Mouse (Mus musculus): ENCODE data around the gene Grem1. TPM values are rescaled to one million over a fixed set of nuclear protein-coding genes. Genes with fewer than 3 reads are reported as not detected.

Gene Grem1
- total RNA-seq, 1 experiment from 2014 or later = 0.33 TPM

DNA sequence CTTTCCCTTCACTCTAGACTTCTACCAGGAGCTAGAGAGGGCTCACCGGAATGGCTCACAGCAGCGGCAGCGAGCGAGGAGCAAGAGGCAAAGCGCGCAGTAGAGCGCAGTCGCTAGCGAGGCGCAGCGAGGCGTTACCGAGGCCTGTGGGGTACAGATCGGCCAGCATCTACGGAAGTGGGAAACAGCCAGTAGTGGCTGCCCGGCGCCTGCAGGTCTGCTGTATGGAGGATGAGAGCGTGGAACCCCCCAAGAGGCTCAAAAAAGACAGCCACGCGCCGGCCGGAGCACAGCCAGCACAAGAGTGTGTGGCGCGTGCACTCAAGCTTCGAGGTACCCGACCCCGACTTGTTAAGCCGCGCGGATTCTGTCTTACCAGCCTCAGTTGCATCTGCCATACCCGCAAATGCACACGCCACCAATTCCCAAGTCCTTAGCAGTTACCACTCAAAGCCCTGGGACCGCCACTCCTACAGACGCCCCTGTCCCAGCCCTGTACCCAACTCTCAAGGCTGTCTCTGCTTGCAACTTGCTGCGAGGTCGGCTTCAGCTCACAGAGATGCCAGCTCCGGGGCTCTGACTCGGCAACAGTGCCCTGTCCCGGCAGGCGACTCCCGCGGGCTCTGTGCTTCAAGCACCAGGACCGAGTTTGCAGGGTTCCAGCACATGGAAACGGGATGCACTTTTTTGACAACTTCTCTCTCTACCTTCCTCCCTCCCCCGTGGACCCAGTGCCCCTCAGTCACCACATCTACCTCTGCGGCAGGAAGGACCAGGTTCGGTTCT lies 728 bp downstream of the Grem1 start:
- DNase-seq = no peak

DNA sequence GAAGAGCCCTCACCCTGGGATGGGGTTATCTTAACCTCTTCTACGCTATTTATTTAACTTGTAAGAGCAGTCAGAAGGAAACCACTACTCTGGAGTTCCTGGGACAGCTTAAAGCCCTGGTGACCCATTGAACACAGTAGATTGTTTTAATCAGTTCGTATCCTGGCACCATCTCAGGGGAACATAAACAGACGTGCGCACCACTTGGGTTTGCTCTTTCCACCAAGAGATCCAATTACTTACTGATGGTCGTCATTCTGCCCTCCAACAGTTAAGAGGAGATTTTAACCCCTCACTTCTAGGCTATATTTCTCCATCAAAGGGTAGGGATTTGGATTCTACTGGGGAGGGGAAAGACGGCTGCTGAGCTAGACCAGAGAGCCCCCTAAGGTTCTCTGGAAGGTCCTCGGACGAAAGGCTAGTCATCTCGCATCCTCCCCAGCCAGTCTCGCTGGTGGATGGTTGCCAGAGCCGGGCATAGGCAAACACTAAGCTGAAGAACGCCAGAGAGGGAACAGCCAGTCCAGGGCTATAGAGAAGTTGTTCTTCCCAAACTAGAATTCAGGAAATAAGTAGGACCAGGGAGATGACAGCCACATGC lies 1.4 kb downstream of the Grem1 start:
- DNase-seq = no peak

- DNase-seq = no peak
Measured at GRCm38 (mm10) chr2:113749721-113750120, 8.7 kb downstream of the Grem1 start.

DNA sequence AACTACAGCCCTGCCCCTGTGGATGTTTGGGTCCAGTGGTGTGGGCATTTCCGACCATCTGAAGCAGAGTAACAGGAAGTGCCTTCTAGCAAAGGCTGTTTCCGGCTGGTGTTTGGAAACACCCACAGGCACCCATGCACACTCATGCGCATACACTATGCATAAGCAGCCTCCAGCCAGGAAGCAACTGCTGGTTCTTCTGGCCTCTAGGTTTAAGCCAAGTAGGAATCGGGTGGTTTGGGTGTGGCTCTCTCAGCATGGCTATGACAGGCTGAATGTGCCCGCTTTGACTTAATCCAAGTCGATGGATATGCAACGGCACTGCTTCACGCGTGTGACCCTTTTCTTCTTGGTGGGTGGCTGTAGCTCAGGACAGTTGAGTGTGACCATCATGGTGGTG lies 9.1 kb downstream of the Grem1 start:
- no peak for DNase-seq

GRCm38 (mm10) chr2:113728581-113728980 lies 29.9 kb downstream of the Grem1 start:
- no peak for DNase-seq

DNA sequence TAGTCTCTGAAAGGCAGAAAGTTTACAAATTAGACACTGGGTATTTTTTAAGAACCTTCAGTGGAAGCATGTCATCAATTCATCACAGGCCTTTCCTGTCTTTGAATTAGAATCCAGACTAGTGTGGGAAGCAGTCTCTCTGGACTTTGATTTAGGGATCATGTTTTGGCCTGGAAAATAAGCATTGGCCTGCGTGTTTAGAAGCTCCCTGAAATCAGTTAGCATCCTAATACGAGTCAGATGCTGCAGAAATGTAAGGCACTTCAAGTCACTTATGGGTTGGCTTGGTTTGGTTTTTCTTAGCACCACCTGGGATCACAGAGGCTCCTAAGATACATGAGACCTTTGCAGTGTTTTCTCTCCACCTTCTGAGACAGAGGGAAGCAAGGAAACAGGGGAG lies 43.6 kb downstream of the Grem1 start:
- DNase-seq = no peak

DNA sequence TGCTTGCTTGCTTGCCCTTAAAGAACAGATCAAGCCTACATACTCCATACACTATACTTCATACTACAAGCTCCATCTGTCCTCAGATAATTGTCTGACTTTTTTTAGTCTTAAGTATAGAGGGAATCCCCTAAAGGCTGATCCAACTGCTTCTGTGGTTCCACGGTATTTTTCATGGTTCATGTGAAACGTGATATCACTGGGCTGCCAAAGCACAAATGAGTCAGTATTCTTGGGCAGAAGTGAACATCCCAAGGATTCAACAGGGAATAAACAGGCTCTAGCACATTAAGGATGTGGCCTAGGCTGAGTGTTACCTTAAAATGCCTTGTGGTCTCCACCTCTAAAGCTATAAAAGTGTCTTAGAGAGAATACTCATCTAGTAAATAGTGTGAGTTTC lies 45.0 kb downstream of the Grem1 start:
- no peak for DNase-seq

DNA sequence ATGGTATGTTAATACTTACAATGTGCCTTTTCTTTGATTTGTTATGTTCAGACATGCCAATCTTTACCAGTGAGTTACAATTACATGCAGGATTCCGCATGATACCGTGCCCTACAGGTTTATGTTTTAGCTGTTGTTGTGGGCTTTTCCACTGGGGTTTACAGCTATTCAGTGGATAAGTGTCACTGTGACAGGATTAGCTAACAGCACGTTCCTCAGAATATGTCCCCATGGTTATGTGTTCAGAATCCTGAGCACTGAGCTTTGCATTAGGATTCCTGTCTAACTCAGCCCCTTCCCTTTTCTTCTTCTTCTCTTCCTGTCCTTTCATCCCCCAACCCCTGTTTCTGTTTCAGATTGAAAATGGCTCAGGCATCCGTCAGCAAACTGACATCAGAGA lies 50.9 kb downstream of the Grem1 start:
- DNase-seq = no peak

GRCm38 (mm10) chr2:113701507-113701906 lies 56.9 kb downstream of the Grem1 start:
- no peak for DNase-seq

DNA sequence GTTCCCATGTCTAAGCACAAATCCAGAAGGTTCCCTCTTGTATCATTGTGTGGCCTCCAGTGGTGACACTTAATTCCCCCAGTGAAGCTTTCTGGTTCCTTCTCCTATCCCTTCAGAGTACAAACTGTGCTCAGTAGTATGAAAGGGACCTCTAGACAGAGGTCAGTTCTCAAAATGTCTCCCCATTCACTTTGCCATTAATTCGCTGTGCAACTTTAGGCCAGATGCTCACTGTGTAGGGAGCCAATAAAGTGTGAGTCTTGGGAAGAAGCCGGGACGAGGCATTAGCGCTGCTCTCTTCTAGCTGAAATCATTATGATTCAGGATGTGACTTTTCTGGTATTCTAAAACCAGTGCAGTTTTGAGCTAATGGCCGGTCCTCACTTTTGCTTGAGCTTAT lies 61.8 kb downstream of the Grem1 start:
- no peak for DNase-seq

GRCm38 (mm10) chr2:113696222-113696621 lies 62.2 kb downstream of the Grem1 start:
- DNase-seq = no peak

Other genes with a start within 250 kb of the Grem1 start
- 32.6 and 46.0 TPM in 2 replicates for gene Scg5, start 70.5 kb upstream of the Grem1 start, total RNA-seq (2021)
- gene Arhgap11a, start 90.0 kb upstream of the Grem1 start, total RNA-seq (2021) = 7.4 TPM in 2 replicates

Measured in adrenal gland, postnatal 25 days (tissue).